8 mouse cellular contexts compared by ENCODE assay signal in the genomic region with DNA sequence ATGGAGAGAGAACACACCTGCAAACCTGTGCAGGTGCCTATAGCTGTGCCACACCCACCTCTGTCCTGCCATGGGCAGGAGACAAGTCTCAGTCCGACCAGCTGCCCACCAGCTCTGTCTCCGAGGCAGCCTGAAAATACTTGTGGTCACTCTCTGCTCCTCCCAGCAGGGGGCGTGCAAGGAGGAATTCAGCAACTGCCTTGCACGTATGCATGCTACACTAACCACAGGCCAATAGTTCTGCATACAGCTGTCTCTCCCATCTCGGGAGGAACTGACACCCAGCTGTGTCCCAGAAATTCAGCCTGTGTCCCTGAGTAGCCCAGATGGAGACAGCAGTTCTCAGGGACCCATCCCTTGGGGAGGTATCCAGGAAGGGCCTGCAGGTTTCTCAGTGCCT. TPM values are rescaled to one million over a fixed set of nuclear protein-coding genes. Genes with fewer than 3 reads are reported as not detected.
DNase-seq lines count a peak whose midpoint lies in the region; ATAC-seq lines count a peak whose summit lies in the region.

No protein-coding gene starts in this region.

- peaks cover 4% of the 10 kb centered on the region; the same call in 1 of the 2 replicates for H3K9me3 ChIP-seq in heart, embryonic 12.5 days (replicated peaks)
- no peaks in the 10 kb centered on the region for H3K9me3 ChIP-seq in midbrain, embryonic 13.5 days

- H3K4me2 ChIP-seq in heart, embryonic 12.5 days = no peak overlapping the region
- no peak overlapping the region for H3K4me2 ChIP-seq in midbrain, embryonic 13.5 days (replicated peaks)

- intact Hi-C loops in left cerebral cortex, postnatal 14 days (cut with DNase I) = no loop called here

- no peak overlapping the region for H3K4me3 ChIP-seq in heart, embryonic 12.5 days
- H3K4me3 ChIP-seq in midbrain, embryonic 13.5 days (replicated peaks) = no peak overlapping the region

- no peaks in the 10 kb centered on the region for H3K36me3 ChIP-seq in heart, embryonic 12.5 days
- H3K36me3 ChIP-seq in midbrain, embryonic 13.5 days = no peaks in the 10 kb centered on the region

- peak; percentile 96 for DNase-seq in heart, adult 11 months
- DNase-seq in adrenal gland, postnatal 36 days = peak; percentile 78 to 84
- DNase-seq in forelimb bud, embryonic 11.5 days (ENCODE audit: low read depth, low spot score) = peak; percentile 73
- peak; percentile 63 to 69 for DNase-seq in left cerebral cortex, postnatal 14 days (ENCODE audit: low spot score in 2 of 2)
- peak; percentile 78 to 90 for DNase-seq in spleen, postnatal 4 days (ENCODE audit: low spot score in 2 of 2)

- peaks cover 14% of the 10 kb centered on the region for H3K4me1 ChIP-seq in heart, embryonic 12.5 days (replicated peaks)
- H3K4me1 ChIP-seq in midbrain, embryonic 13.5 days (replicated peaks) = peaks cover 10% of the 10 kb centered on the region

- WGBS in heart, embryonic 12.5 days = 5% methylated on average over 5 of the region's 5 CpGs
- WGBS in midbrain, embryonic 13.5 days = 6% methylated on average over 5 of the region's 5 CpGs

- no peaks in the 10 kb centered on the region for H3K27me3 ChIP-seq in heart, embryonic 12.5 days (replicated peaks)
- H3K27me3 ChIP-seq in midbrain, embryonic 13.5 days = peaks cover 12% of the 10 kb centered on the region; the same call in 1 of the 2 replicates

- ATAC-seq in heart, embryonic 12.5 days (ENCODE audit: insufficient number of reproducible peaks, low FRiP score) = no peak
- ATAC-seq in inflammation-experienced regulatory T-cells, adult 6 months = peak; percentile 78
- ATAC-seq in midbrain, embryonic 13.5 days = peak; percentile 66

- H3K27ac ChIP-seq in heart, embryonic 12.5 days (ENCODE audit: poor library complexity, severe bottlenecking) = no peak overlapping the region
- H3K27ac ChIP-seq in midbrain, embryonic 13.5 days = no peak overlapping the region

- no peak overlapping the region for H3K9ac ChIP-seq in heart, embryonic 12.5 days
- no peak overlapping the region for H3K9ac ChIP-seq in midbrain, embryonic 13.5 days (replicated peaks)

RNA-seq across cellular contexts. Expression of a gene that starts 9.3 kb away (rescaled TPM):
- polyA plus RNA-seq in heart, embryonic 12.5 days (2016; fragmentation: Nextera tagmentation; extraction: Ambion mirVana) = 11.2 and 12.5 TPM in 2 replicates
- 1 to 10 TPM; 4.4 to 4.9 TPM for total RNA-seq in adrenal gland, postnatal 36 days (2021)
- polyA plus RNA-seq in inflammation-experienced regulatory T-cells, adult 6 months (2017; shearing (Covaris generic)) = 10 to 100 TPM; 19.2 to 26.7 (median 20.9) TPM
- 1 to 10 TPM; 3.6 to 4.9 TPM for total RNA-seq in left cerebral cortex, postnatal 14 days (2021)
- polyA plus RNA-seq in midbrain, embryonic 13.5 days (2015; fragmentation: Nextera tagmentation; extraction: Ambion mirVana) = 1.3 and 1.6 TPM in 2 replicates

RNA-seq across cellular contexts. Expression of a gene that starts 9.4 kb away (rescaled TPM):
- 10.6 and 15.4 TPM in 2 replicates for polyA plus RNA-seq in heart, embryonic 12.5 days (2016; fragmentation: Nextera tagmentation; extraction: Ambion mirVana)
- 1 to 10 TPM; 3.5 to 4.6 TPM for total RNA-seq in adrenal gland, postnatal 36 days (2021)
- polyA plus RNA-seq in inflammation-experienced regulatory T-cells, adult 6 months (2017; shearing (Covaris generic)) = under 1 TPM in 1 of 3 experiments, not detected in 2; 0.16 TPM
- total RNA-seq in left cerebral cortex, postnatal 14 days (2021) = 1 to 10 TPM; 5.9 to 7.6 TPM
- polyA plus RNA-seq in midbrain, embryonic 13.5 days (2015; fragmentation: Nextera tagmentation; extraction: Ambion mirVana) = 11.7 and 14.0 TPM in 2 replicates

RNA-seq across cellular contexts. Expression of a gene that starts 45.9 kb away (rescaled TPM):
- not detected in 2 replicates for polyA plus RNA-seq in heart, embryonic 12.5 days (2016; fragmentation: Nextera tagmentation; extraction: Ambion mirVana)
- under 1 TPM in 1 of 2 experiments, not detected in 1; 0.43 TPM for total RNA-seq in adrenal gland, postnatal 36 days (2021)
- polyA plus RNA-seq in inflammation-experienced regulatory T-cells, adult 6 months (2017; shearing (Covaris generic)) = not detected
- total RNA-seq in left cerebral cortex, postnatal 14 days (2021) = 1 to 10 TPM in 1 of 2 experiments, under 1 TPM in 1; 0.70 to 1.3 TPM
- 0.47 and 0.53 TPM in 2 replicates for polyA plus RNA-seq in midbrain, embryonic 13.5 days (2015; fragmentation: Nextera tagmentation; extraction: Ambion mirVana)

RNA-seq across cellular contexts. Expression of a gene that starts 49.6 kb away (rescaled TPM):
- polyA plus RNA-seq in heart, embryonic 12.5 days (2016; fragmentation: Nextera tagmentation; extraction: Ambion mirVana) = 175 and 189 TPM in 2 replicates
- 100 to 1,000 TPM; 205 to 224 TPM for total RNA-seq in adrenal gland, postnatal 36 days (2021)
- 100 to 1,000 TPM; 332 to 391 (median 358) TPM for polyA plus RNA-seq in inflammation-experienced regulatory T-cells, adult 6 months (2017; shearing (Covaris generic))
- total RNA-seq in left cerebral cortex, postnatal 14 days (2021) = 100 to 1,000 TPM; 253 to 268 TPM
- 309 and 328 TPM in 2 replicates for polyA plus RNA-seq in midbrain, embryonic 13.5 days (2015; fragmentation: Nextera tagmentation; extraction: Ambion mirVana)
